Mouse (Mus musculus): ENCODE results near the gene Ugt1a6a.
"Not testable (repeated sequence)": the region's sequence is repeated elsewhere in the genome, so short reads cannot be mapped to it uniquely, and the experiment has no call there.

DNA sequence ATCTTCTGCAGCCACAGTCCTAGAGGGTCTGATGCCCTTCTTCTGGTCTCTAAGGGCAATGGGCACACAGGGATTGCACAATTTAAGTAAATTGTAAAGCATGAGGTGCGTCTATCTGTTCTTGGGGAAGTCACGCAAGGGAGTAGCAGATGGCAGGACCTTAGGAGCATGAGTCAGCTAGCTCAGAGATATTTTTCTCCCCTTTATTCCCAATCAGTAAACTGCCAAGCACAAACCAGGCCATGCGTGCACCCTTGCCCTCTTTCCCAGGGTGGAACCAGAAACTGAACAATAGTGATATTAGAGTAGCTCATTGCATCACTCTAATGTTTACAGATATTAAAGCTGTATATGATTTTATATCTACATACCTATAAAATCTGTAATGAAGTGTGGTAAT, 36.1 kb upstream of the Ugt1a6a start:
- TF ChIP-seq POLR2A, CTCF (IDR thresholded peaks at IDR 0.05; ENCODE audit: insufficient read depth, low read depth, low read length): not testable (repeated sequence)

Data from olfactory bulb, adult 2 months (tissue).